Mouse (Mus musculus): ENCODE results near the gene Zbtb37.

The Zbtb37 gene

GRCm38 (mm10) chr1:161034435-161035280 is at the start of gene Zbtb37:
Gene Zbtb37 (minus strand): TSS chr1:161034849.
- DNase-seq (ENCODE audit: low spot score in 2 of 2): peak; percentile 95 to 98

- no peak for DNase-seq (ENCODE audit: low spot score in 2 of 2)
Measured at GRCm38 (mm10) chr1:161077243-161077642, 42.6 kb upstream of the Zbtb37 start.

- no peak for DNase-seq (ENCODE audit: low spot score in 2 of 2)
Measured at GRCm38 (mm10) chr1:161076238-161076637, 41.6 kb upstream of the Zbtb37 start.

GRCm38 (mm10) chr1:161071272-161071620 is 36.6 kb upstream of the Zbtb37 start:
- no peak for DNase-seq (ENCODE audit: low spot score in 2 of 2)

GRCm38 (mm10) chr1:161070352-161071271 is 36.0 kb upstream of the Zbtb37 start, which contains the start of the genes Dars2 and Cenpl:
Gene Dars2 (minus strand): TSS chr1:161070658.
Gene Cenpl (plus strand): TSS chr1:161070713.
- peak; percentile 97 to 98 for DNase-seq (ENCODE audit: low spot score in 2 of 2)

- no peak for DNase-seq (ENCODE audit: low spot score in 2 of 2)
Measured at GRCm38 (mm10) chr1:161063351-161063750, 28.7 kb upstream of the Zbtb37 start.

- no peak for DNase-seq (ENCODE audit: low spot score in 2 of 2)
Measured at GRCm38 (mm10) chr1:161057164-161057563, 22.5 kb upstream of the Zbtb37 start.

GRCm38 (mm10) chr1:161046972-161047371 is 12.3 kb upstream of the Zbtb37 start:
- no peak for DNase-seq (ENCODE audit: low spot score in 2 of 2)

GRCm38 (mm10) chr1:161041261-161042020 is 6.8 kb upstream of the Zbtb37 start:
- no peak for DNase-seq (ENCODE audit: low spot score in 2 of 2)

- no peak for DNase-seq (ENCODE audit: low spot score in 2 of 2)
Measured at GRCm38 (mm10) chr1:161040855-161041254, 6.2 kb upstream of the Zbtb37 start.

- DNase-seq (ENCODE audit: low spot score in 2 of 2): no peak
Measured at GRCm38 (mm10) chr1:161040426-161040770, 5.7 kb upstream of the Zbtb37 start.

GRCm38 (mm10) chr1:161039741-161040425 is 5.2 kb upstream of the Zbtb37 start:
- DNase-seq (ENCODE audit: low spot score in 2 of 2): no peak

- no peak for DNase-seq (ENCODE audit: low spot score in 2 of 2)
Measured at GRCm38 (mm10) chr1:161038968-161039721, 4.5 kb upstream of the Zbtb37 start.

- DNase-seq (ENCODE audit: low spot score in 2 of 2): no peak
Measured at GRCm38 (mm10) chr1:161038004-161038403, 3.4 kb upstream of the Zbtb37 start.

- no peak for DNase-seq (ENCODE audit: low spot score in 2 of 2)
Measured at GRCm38 (mm10) chr1:161037599-161037998, 3.0 kb upstream of the Zbtb37 start.

GRCm38 (mm10) chr1:161037026-161037425 is 2.4 kb upstream of the Zbtb37 start:
- no peak for DNase-seq (ENCODE audit: low spot score in 2 of 2)

- no peak for DNase-seq (ENCODE audit: low spot score in 2 of 2)
Measured at GRCm38 (mm10) chr1:161036411-161036841, 1.8 kb upstream of the Zbtb37 start.

- DNase-seq (ENCODE audit: low spot score in 2 of 2): no peak
Measured at GRCm38 (mm10) chr1:161035786-161036404, 1.2 kb upstream of the Zbtb37 start.

- DNase-seq (ENCODE audit: low spot score in 2 of 2): peak in 1 of 2 experiments; percentile 30
Measured at GRCm38 (mm10) chr1:161035281-161035785, 684 bp upstream of the Zbtb37 start.

Measured in right cerebral cortex, postnatal 36 days (tissue).